Mouse (Mus musculus): ENCODE measurements around the gene Vil1. TPM values are rescaled to one million over a fixed set of nuclear protein-coding genes. Genes with fewer than 3 reads are reported as not detected.

The Vil1 gene
- polyA plus RNA-seq, 1 experiment from 2014 or later, result 0.15 TPM

DNA sequence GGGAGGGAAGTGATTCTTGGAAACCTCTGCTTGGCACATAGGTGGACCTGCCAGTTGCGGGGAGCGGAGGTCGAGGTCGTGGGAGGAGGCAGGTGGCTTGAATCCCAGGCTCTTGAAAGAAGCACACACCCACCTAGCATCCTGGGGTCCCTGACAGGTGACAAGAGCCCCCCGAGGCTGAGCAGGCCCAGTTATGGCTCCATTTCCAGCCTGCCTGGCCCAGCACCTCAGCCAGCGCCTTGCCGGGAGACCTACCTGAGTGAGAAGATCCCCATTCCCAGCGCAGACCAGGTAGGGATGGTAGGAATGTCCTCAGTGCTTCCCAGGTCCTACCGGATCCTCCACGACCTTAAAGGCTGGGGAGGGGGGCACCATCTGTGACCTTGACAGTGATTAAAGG is 33.6 kb upstream of the Vil1 start:
- WGBS, result 79% methylated on average over 10 of the region's 10 CpGs
- Histone ChIP-seq H3K4me3 (no peak overlapping the region), H3K27ac (no peak overlapping the region), H3K4me1 (peaks cover 12% of the 10 kb centered on the region; the same call in 1 of the 2 replicates), H3K36me3 (no peaks in the 10 kb centered on the region), H3K27me3 (no peaks in the 10 kb centered on the region), H3K9me3 (no peaks in the 10 kb centered on the region), H3K9ac (no peak overlapping the region), H3K4me2 (no peak overlapping the region)
- ATAC-seq (ENCODE audit: insufficient number of reproducible peaks, low FRiP score, low TSS enrichment, low read depth), result no peak

DNA sequence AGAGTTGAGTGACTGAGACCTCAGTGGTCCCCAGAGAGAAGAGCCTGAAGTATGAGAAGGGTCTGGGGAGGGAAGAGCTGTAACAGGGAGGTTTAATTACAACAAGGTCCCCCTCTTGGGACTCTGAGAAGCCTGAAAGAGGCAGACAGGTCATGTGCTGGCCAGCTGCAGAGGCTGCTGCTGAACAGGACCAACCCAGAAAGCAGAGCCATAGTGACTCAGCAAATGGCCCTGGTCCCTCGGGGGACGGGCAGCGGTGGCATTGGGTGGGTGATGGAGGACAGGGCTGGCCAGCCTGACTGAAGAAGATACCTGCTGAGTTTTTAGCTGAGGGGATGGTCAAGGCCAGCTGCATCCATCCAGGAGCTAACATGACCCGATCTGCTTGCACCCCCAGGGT is 32.8 kb upstream of the Vil1 start:
- Histone ChIP-seq H3K4me1 (peaks cover 12% of the 10 kb centered on the region; the same call in 1 of the 2 replicates), H3K9me3 (no peaks in the 10 kb centered on the region), H3K9ac (no peak overlapping the region), H3K4me2 (no peak overlapping the region), H3K27me3 (no peaks in the 10 kb centered on the region), H3K4me3 (no peak overlapping the region), H3K27ac (no peak overlapping the region), H3K36me3 (no peaks in the 10 kb centered on the region)
- 70% methylated on average over 4 of the region's 4 CpGs for WGBS
- no peak for ATAC-seq (ENCODE audit: insufficient number of reproducible peaks, low FRiP score, low TSS enrichment, low read depth)

DNA sequence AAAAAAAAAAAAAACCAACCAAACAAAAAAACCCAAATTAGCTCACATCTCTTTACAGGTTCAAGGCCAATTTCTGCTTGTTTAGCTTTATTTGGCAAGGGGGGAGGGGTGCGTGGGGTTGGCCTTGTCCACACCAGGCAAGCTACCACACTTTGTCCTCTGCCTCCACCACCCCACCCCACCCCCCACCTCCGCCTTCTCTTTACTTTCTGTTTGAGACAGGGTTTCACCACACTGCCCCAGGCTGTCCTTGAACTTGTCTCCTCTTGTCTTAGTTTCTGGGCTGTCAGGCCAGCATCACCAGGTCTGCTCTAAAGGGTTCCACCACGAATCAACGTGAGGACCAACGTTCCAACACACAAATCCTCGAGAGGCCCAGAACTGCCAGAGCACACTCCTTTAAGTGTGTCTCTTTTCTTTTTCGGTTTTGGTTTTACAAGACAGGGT is 30.1 kb upstream of the Vil1 start:
- no peak overlapping the region for H3K27ac ChIP-seq
- H3K4me2 ChIP-seq, result no peak overlapping the region
- no peak for ATAC-seq (ENCODE audit: insufficient number of reproducible peaks, low FRiP score, low TSS enrichment, low read depth)
- no peaks in the 10 kb centered on the region for H3K36me3 ChIP-seq
- H3K9me3 ChIP-seq, result no peaks in the 10 kb centered on the region
- no peak overlapping the region for H3K9ac ChIP-seq
- WGBS, result 65% methylated on average over 7 of the region's 7 CpGs
- H3K4me1 ChIP-seq, result peaks cover 12% of the 10 kb centered on the region; the same call in 1 of the 2 replicates
- H3K27me3 ChIP-seq, result no peaks in the 10 kb centered on the region
- no peak overlapping the region for H3K4me3 ChIP-seq

GRCm38 (mm10) chr1:74380484-74380883 is 28.7 kb upstream of the Vil1 start:
- no peak overlapping the region for H3K4me2 ChIP-seq
- peaks cover 6% of the 10 kb centered on the region; the same call in 1 of the 2 replicates for H3K4me1 ChIP-seq
- 84% methylated on average over 5 of the region's 5 CpGs for WGBS
- no peak for ATAC-seq (ENCODE audit: insufficient number of reproducible peaks, low FRiP score, low TSS enrichment, low read depth)
- no peaks in the 10 kb centered on the region for H3K36me3 ChIP-seq
- no peaks in the 10 kb centered on the region for H3K27me3 ChIP-seq
- no peak overlapping the region for H3K27ac ChIP-seq
- H3K4me3 ChIP-seq, result no peak overlapping the region
- H3K9me3 ChIP-seq, result no peaks in the 10 kb centered on the region
- no peak overlapping the region for H3K9ac ChIP-seq

DNA sequence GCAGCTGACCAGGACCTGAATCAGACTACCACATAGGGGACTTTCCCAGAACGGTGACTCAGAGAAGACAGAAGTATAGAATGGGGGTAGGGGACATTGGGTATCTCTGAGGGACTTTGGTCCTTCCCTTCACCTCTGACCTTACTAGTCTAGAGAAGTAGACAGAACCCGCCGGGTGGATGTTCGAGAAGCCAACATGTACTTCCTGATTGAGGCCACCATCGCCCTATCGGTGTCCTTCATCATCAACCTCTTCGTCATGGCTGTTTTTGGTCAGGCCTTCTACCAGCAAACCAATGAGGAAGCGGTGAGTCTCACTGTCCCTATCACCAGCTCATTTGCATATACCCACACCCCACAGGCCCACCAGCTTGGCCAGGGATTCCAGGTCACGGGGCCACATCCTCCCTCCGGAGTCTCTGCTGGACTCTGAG is 27.6 kb upstream of the Vil1 start:
- H3K4me2 ChIP-seq, result no peak overlapping the region
- no peak overlapping the region for H3K27ac ChIP-seq
- peaks cover 3% of the 10 kb centered on the region for H3K4me1 ChIP-seq
- H3K36me3 ChIP-seq, result no peaks in the 10 kb centered on the region
- no peaks in the 10 kb centered on the region for H3K9me3 ChIP-seq
- WGBS, result 86% methylated on average over 10 of the region's 10 CpGs
- no peak overlapping the region for H3K9ac ChIP-seq
- no peak overlapping the region for H3K4me3 ChIP-seq
- no peaks in the 10 kb centered on the region for H3K27me3 ChIP-seq
- no peak for ATAC-seq (ENCODE audit: insufficient number of reproducible peaks, low FRiP score, low TSS enrichment, low read depth)

- Histone ChIP-seq H3K4me3 (no peak overlapping the region), H3K4me1 (peaks cover 12% of the 10 kb centered on the region), H3K27me3 (no peaks in the 10 kb centered on the region), H3K9me3 (no peaks in the 10 kb centered on the region), H3K9ac (no peak overlapping the region), H3K4me2 (no peak overlapping the region), H3K27ac (no peak overlapping the region), H3K36me3 (no peaks in the 10 kb centered on the region)
- 82% methylated on average over 13 of the region's 13 CpGs for WGBS
- no peak for ATAC-seq (ENCODE audit: insufficient number of reproducible peaks, low FRiP score, low TSS enrichment, low read depth)
Measured at GRCm38 (mm10) chr1:74383385-74383784, 25.8 kb upstream of the Vil1 start.

DNA sequence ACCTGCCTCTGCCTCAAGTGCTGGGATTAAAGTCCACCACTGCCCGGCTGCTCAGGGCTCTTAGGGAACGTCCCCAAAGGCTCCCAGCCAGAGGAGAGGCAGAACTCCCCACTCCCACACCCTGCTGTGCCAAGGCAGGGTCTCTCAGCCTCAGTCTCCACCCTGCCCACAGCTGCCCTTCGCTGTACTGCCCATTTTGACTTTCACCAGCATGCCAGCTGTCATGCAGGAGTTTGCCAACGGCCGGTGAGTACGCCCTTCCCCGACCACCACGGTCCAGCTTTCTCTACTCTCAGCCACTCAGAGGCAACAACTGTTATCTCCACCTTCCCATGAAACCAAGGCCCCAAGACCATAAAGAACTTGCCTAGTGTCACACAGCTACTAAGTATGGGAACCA is 24.7 kb upstream of the Vil1 start:
- Histone ChIP-seq H3K9ac (no peak overlapping the region), H3K36me3 (no peaks in the 10 kb centered on the region), H3K27me3 (no peaks in the 10 kb centered on the region), H3K27ac (no peak overlapping the region), H3K9me3 (no peaks in the 10 kb centered on the region), H3K4me1 (peaks cover 21% of the 10 kb centered on the region), H3K4me2 (no peak overlapping the region), H3K4me3 (no peak overlapping the region)
- ATAC-seq (ENCODE audit: insufficient number of reproducible peaks, low FRiP score, low TSS enrichment, low read depth), result no peak
- WGBS, result 85% methylated on average over 8 of the region's 8 CpGs

- no peak overlapping the region for H3K9ac ChIP-seq
Measured at GRCm38 (mm10) chr1:74385064-74385463, 24.1 kb upstream of the Vil1 start.

GRCm38 (mm10) chr1:74385531-74385930 is 23.6 kb upstream of the Vil1 start:
- H3K4me1 ChIP-seq, result peaks cover 31% of the 10 kb centered on the region
- no peaks in the 10 kb centered on the region for H3K36me3 ChIP-seq
- no peak for ATAC-seq (ENCODE audit: insufficient number of reproducible peaks, low FRiP score, low TSS enrichment, low read depth)
- H3K27me3 ChIP-seq, result no peaks in the 10 kb centered on the region
- no peak overlapping the region for H3K4me2 ChIP-seq
- H3K9me3 ChIP-seq, result no peaks in the 10 kb centered on the region
- WGBS, result 87% methylated on average over 8 of the region's 8 CpGs
- H3K4me3 ChIP-seq, result no peak overlapping the region
- no peak overlapping the region for H3K27ac ChIP-seq
- H3K9ac ChIP-seq, result no peak overlapping the region

More at GRCm38 (mm10) chr1:74385064-74385463, 24.1 kb upstream of the Vil1 start:
- Histone ChIP-seq H3K9me3 (no peaks in the 10 kb centered on the region), H3K36me3 (no peaks in the 10 kb centered on the region), H3K27ac (no peak overlapping the region), H3K4me3 (no peak overlapping the region), H3K4me1 (peaks cover 26% of the 10 kb centered on the region), H3K4me2 (no peak overlapping the region), H3K27me3 (no peaks in the 10 kb centered on the region)
- WGBS, result 94% methylated on average over 10 of the region's 10 CpGs
- ATAC-seq (ENCODE audit: insufficient number of reproducible peaks, low FRiP score, low TSS enrichment, low read depth), result no peak

- Histone ChIP-seq H3K4me2 (peak overlapping the region; percentile 67), H3K36me3 (no peaks in the 10 kb centered on the region), H3K9me3 (no peaks in the 10 kb centered on the region), H3K27me3 (no peaks in the 10 kb centered on the region), H3K4me1 (peaks cover 37% of the 10 kb centered on the region), H3K4me3 (peak overlapping the region; percentile 55), H3K27ac (peak overlapping the region; percentile 99), H3K9ac (peak overlapping the region; percentile 41; the same call in 1 of the 2 replicates)
- 50% methylated on average over 7 of the region's 10 CpGs for WGBS
- ATAC-seq (ENCODE audit: insufficient number of reproducible peaks, low FRiP score, low TSS enrichment, low read depth), result no peak
Measured at GRCm38 (mm10) chr1:74386363-74386713, 22.8 kb upstream of the Vil1 start.

DNA sequence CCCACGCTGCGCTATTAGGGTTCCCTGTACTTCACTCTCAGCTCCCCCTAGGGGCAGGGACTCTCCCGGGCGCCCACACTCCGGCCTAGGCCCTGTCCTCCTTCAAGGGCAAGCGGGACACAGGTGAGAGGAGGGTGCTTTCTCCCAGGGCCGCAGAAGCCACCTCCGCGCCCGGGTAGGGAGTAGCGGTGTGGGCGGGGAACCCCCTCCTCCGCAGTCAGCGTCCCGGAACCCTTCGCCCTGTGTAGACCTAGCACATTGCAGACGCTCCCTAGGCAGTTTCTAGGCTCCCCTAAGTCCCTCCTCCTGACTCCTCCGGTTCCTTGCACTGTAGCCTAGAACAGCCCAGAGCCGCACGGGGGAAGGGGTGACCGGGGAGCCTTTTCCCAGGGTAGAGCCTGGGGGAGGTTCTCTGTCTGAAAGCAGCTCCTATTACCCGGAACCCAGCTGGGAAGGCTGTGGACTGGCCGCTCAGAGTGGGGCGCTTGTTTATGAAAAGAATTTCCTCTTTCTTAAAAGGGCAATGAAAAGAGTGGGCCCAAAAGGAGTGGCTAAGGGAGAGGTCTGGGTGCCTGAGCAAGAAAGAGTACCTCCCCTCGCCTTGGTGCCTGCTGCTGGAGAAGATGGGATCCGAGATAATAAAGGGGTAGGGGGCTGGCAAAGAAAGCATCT is 22.3 kb upstream of the Vil1 start:
- H3K4me2 ChIP-seq, result peak overlapping the region; percentile 67
- H3K9me3 ChIP-seq, result no peaks in the 10 kb centered on the region
- WGBS, result 1% methylated on average over 26 of the region's 26 CpGs
- ATAC-seq (ENCODE audit: insufficient number of reproducible peaks, low FRiP score, low TSS enrichment, low read depth), result peak; percentile 89
- H3K36me3 ChIP-seq, result no peaks in the 10 kb centered on the region
- no peaks in the 10 kb centered on the region for H3K27me3 ChIP-seq
- H3K9ac ChIP-seq, result peak overlapping the region; percentile 41
- H3K4me3 ChIP-seq, result peak overlapping the region; percentile 55
- peaks cover 37% of the 10 kb centered on the region for H3K4me1 ChIP-seq
- H3K27ac ChIP-seq, result peak overlapping the region; percentile 99

- peak overlapping the region; percentile 99 for H3K27ac ChIP-seq
- H3K9ac ChIP-seq, result 0 out of 2 replicates have a peak overlapping the region, but pooled peaks have one; percentile 41
- no peak for ATAC-seq (ENCODE audit: insufficient number of reproducible peaks, low FRiP score, low TSS enrichment, low read depth)
- H3K4me2 ChIP-seq, result peak overlapping the region; percentile 67
- 45% methylated on average over 15 of the region's 15 CpGs for WGBS
- H3K9me3 ChIP-seq, result no peaks in the 10 kb centered on the region
- no peaks in the 10 kb centered on the region for H3K36me3 ChIP-seq
- peak overlapping the region; percentile 55 for H3K4me3 ChIP-seq
- H3K4me1 ChIP-seq, result peaks cover 37% of the 10 kb centered on the region
- H3K27me3 ChIP-seq, result no peaks in the 10 kb centered on the region
Measured at GRCm38 (mm10) chr1:74387386-74387988, 21.7 kb upstream of the Vil1 start.
